Mouse (Mus musculus) adrenal gland, adult (tissue): ENCODE results near the gene Arl6.

Source experiments
- DNase-seq, 2 experiments: peaks; one replicate each; pipeline ENCODE4 v3.0.0; 2022 to 2023; ENCODE audit warnings: low spot score in 1 of 2; ENCODE audit not compliant: inconsistent age in 2 of 2

Gene Arl6

DNA sequence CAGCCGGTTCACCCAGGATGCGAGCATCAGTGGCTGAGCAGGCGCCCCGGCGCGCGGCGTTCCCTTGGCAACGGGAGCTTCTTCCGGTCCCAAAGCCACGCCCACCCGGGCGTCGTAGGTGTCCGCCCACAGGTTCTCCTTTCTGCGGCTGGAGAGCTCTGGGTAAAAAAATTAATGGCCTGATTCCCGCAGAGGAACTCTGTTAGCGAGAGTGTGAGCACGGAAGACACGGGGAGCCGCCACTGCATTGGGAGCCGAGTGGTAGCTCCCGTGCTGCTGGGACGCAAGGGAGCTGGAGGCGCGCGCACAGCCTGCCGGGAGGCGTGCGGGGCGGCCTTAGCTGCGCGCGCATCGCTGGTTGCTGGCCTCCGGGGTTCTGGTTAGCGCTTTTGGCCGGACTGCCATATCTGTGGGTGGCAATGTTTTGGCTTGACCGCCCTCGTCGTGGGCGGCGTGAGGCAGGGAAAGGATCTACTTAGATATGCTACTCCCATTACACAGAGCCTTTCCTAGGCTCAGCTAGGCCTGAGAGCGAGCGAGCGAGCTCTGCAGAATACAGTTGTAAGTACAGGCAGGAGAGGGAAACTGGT lies at the start of gene Arl6:
Gene Arl6, minus strand, starts transcription at position 290 of the 590 bp plus-strand sequence.
- DNase-seq, result peak; percentile 95 to 97

DNA sequence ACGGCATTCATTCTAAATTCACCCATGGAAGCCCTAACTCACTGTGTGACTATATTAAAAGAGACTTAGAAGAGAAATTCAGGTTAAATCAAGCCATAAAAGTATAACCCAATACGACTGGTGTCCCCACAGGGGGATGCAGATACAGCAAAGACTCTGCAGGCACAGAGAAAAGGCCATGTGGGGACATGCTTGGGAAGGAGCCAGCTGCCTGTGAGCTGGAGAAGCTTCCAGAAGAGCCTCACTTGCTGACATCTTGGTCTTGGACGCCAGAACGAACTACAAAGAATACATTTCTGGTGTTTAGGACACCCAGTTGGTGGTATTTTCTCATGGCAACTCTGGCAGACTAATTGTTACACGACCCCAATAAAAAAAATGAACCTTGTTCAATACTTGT lies 45.9 kb upstream of the Arl6 start:
- DNase-seq, result no peak

DNA sequence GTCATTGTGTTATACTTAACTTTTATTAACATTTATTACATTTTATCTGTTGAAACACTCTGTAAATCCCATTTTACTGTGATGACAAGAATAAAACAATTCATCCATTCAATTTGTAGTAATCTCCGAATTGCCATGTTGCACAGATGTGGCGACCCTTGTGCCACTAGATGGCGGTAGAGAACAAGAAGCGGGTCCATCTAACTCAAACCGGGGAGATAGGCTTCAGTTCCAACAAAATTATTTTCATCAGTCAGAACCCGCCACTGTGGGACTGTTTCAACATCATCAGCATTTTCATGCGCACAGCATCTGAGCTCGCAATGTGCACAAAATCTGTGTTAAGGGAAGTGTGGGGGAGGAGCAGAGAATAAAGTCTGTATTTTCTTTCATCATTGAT lies 44.2 kb upstream of the Arl6 start:
- peak; percentile 39 to 88 for DNase-seq

DNA sequence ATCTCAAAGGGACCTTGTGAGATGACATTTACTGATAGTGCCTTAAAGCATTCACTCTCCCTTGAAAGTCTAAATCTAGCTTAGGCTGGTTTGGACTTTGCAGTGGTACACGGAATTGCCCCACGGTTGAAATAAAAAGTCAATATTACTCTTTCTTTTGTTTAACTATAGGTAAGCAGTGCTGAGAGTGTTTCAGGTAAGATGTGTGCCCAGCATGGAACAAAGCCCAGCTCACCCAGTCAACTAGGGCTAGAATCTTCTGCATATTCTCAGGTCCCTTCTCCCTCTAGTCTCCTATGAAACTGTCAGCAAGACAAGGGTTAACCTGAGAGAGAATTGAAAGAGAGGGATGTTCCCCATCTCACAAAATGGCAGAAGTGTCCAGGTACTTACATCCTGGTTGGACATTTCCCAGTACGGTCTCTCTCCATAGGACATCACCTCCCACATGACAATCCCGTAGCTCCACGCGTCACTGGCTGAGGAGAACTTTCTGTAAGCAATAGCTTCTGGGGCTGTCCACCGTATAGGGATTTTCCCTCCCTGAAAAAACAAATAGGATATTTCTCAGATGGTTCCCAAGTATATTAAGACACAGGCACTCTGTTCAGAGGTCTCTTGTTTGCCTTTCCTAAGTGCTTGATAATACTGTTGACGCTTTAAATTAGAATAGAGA lies 43.2 kb upstream of the Arl6 start:
- DNase-seq, result no peak

DNA sequence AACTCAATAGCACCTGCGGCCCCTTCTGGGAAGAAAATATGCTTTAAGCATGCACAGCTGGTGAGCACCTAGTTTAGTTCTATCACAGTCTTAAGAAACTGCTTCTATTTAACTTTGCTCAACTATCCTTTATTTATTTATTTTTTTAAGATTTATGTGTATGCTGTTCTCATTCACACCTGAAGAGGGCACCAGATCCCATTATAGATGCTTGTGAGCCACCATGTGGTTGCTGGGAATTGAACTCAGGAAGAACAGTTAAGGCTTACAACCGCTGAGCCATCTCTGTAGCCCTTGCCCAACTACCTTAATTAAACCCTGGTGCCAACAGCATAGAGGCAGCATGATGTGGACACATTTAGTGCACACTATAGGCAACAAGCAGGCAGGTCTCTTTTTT lies 27.7 kb upstream of the Arl6 start:
- no peak for DNase-seq

DNA sequence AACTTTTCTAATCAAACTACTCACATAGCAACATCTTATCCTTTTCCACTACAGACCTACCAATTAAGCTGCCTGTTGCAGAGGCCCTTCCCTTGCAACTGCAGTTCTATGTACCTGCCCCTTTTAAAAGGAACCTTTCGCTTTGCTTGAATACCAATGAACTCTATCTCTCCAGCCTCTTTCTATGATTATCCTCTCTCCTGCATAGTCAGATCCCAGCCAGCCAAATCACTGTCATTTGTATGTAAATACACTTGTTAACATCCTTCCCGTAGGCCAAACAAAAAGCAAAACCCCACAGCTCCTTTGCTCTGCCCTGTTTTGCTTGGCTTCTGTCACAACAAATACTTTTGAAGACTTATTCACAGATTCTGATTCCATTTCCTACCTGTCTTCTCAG lies 4.6 kb upstream of the Arl6 start:
- no peak for DNase-seq

DNA sequence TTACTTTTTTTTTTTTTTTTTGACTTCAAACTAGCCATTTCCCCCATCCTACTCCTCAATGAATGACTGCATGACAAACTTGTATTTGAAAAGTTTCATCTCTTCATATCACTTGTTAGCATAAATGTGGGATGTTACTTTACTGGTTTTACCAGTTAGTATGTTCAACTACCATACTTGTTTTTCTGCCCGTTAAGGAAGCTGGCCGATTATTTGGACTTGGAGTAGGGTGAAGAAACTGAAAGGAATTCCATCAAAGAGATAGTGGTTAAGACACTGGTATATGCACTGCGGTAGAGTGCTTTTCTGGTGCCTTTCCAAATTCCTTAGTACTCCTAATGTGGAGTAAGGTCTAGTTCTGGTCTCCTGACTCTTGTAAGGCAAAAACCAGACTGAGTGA lies 794 bp upstream of the Arl6 start:
- DNase-seq, result peak in 1 of 2 experiments; percentile 28

DNA sequence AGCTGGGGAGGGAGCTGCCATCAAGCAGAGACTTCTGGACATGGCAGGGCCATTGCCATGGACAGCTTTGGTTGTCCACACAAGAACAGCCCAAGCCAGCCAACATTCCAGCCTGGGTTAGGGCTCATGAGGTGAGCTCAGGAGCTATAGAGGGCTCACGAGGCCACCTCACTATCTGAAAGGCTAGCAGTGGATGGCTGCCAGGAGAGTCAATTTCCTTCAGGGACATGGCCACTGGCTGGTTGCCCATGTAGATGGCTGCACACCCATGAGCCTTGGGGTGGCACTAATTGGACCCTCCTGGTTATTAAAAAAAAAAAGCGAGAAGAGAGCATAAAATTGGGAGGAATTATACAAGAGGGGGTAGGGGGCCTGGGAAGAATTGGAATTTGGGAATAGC lies 4.6 kb downstream of the Arl6 start:
- DNase-seq, result no peak

DNA sequence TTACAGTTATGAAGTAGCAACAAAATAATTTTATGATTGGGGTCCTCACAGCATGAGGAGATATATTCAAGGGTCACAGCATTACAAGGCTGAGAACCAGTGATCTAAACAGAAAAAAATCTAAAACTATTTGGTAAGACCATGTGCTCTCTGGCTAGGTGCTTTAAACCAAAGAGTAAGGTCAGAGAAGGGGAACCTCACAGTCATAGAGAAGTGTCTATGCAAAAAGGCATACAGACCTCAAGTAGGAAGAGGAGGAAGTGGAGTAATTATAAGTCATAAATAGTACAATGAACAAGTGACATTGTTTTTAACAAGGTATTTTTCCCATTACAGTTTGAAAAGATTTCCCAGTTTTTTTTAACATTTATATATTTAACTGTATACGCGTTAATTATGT lies 17.6 kb downstream of the Arl6 start:
- DNase-seq, result no peak

DNA sequence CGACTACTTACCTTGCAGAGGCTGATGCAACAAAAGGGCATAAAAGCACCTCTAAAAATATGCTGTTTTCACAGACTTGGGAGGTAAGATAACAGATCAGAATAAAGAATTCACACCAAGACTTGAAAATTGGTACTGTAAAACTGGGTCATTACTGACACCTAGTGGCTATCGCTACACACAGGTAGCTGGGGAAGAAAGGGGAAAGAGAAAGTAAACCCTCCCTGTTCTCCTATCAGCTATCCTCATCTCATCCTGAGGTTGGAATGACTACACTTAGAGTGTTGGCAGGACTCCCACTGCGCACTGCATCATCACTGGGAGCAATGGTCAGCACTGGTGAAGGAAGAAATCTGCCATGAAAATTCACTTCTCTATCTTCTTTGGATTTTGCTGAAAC lies 22.0 kb downstream of the Arl6 start:
- DNase-seq, result peak; percentile 35 to 82

DNA sequence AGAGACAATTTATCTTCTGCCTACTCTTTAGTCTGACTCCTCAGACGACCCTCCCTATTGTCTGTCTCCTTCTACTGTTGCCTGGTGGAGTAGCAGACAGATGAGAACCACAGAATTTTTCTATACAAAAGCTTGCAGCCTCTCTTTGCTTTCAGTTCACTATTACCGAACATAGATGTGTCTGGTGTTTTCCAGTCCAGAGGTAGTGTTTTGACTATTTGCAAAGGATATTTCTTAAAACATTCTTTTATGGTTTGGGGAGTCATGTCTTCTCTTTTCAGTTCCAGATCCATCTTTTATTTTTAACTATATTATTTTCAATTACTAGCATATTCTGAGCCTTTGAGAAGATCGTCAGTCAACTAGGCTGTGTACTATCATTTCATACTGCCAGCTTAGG lies 23.5 kb downstream of the Arl6 start:
- DNase-seq, result no peak

DNA sequence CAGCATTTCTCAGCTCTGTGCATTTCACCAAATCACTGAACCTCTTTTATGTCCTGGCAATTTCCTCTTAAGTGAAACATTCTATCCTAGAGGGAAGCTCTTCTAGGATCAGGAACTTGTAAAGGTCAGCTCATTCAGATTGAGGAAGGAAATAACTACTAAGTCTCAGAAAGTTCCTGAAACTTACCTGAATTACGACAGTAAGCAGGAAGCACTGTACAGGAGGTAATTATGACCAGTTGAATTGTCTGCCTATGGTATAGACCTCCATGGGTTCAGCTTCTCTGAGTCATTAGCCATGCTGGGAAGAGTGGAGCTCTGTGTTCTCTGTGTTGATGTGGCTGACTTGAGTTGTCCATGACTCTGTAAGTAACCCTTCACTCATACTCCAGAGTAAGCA lies 28.4 kb downstream of the Arl6 start:
- DNase-seq, result no peak

DNA sequence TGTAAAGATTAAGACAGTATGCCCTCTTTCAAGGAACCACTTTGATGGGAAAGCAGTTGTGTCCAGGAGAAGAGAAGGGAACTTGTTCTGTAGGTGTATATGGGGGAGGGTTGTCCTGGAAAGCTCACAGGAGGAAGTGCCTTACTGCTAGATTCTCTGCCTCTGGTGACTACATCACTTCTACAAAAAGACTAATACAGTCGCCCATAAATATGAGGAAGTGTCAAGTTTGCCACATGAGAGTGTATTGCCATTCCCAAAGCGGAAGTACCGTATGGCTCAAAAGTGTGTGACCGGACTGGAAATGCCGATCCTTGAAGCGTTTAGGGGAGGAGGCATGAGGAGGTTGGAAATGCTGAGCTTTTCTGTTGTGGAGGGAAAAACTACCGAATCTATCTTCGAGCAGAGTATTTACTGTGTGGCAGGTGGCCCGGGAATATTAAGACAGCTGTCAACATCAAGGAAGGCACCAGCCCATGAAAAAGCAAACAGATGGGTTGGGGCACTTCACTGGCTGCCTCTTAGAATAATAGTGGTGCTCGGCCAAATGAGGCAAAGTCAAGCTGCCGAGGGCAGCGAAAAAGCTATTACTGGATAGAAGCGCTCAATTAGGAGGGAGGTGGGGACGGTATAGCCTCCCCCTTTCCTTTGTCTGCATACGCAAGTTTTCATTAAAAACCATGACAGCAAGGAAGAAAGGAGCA lies 35.0 kb downstream of the Arl6 start:
- DNase-seq, result no peak

DNA sequence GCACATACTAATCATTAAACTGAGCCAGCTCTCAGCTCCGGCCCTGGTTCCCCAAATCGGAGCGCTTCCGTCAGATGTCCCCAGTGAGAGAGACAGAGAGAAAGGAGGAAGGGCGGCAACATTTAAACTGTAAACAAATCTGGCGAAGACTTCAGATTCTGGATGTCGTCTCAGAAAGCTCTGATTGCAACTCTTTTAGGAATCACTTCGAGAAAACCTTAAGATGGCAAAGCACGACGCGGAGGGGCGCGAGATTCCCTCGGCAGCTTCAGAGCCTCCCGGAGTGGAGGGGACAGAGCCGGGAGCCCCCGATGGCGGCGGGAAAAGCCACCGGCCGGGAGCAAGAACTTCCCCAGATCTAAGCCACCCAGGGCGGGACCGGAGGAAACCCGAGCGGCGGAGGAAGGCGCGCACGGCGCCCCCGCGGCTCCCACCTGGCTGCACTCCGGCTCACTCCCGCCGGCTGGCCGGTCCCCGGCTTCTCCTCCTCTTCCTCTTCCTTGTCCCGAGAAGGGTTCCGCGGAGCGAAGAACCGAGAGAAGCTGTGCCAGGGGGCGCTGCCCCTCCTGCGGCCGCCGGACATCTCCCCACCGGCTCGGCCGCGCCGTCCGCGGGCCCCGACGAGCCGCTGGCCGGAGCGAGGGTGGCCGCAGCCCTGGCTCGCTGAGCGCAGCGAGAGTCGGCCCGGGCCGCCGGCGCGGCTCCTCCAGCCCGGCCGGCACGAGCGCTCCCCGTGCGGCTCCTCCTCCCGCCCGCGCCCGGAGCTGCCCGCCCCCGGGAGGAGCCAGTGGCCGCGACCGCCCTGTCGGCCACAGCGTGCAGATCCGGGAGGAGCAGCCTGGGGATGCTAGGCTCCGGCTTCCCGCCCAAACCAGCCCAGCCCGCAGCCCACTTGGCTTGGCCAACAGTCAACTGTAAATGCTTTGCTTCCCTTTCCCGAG lies 38.6 kb downstream of the Arl6 start, which contains the start of gene Crybg3:
Gene Crybg3, minus strand, starts transcription at position 669 of the 941 bp plus-strand sequence.
- peak; percentile 89 to 94 for DNase-seq

DNA sequence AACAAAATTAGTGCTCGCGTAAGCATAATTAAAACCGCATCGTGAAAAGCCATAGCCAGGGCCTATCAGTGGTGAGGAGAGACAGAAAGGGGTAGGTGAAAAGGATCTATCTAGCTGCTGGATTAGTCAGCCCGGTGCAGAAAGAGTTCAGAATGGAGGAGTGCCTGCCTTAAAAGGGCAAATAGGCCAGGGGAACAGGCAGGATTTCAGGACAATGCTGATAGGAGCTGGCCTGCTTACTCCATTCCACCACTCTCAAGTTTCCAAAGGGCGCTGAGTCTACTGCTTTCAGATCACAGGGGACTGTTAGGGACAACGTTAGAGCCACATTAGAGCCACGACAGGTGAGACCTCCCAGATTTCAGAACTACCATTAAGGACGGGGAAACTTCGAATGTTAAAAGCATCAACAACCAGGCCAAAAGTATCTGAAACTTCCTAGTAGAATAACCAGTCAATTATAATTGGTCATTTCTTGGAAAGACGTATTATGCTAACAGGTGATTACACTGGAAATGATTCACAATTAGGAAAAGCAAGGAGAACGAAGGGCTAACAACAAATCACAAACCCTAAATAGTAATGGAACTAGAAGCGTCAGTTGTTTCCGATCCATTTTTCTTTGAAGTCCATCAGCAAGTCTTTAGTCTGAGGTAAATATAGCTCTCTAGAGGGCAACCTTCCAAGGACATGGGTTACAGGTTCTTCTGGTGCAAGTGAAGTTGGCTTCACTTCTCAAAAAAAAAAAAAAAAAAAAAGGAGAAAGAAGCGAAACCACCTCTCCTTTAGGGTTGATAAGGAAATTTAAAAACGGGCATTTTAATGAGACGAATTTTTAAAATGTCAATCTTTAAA lies 39.6 kb downstream of the Arl6 start:
- peak; percentile 22 to 80 for DNase-seq

DNA sequence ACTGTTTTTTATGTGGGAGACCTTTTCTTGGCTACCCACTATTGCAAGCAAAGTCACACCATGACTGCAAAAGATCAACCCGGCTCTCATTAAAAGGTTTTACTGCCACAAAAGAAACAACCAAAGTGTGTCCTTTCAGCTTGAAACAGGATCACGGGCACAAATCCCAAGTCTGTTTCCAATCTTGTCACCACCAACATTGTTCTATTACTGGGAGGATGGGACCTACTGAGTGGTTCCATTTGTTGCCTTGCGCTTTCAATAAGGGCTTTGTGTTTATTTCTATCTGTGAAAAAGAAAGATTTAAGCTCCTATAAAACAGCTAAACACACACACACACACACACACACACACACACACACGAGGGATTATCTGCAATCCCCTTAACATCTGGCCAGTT lies 40.2 kb downstream of the Arl6 start:
- DNase-seq, result no peak

DNA sequence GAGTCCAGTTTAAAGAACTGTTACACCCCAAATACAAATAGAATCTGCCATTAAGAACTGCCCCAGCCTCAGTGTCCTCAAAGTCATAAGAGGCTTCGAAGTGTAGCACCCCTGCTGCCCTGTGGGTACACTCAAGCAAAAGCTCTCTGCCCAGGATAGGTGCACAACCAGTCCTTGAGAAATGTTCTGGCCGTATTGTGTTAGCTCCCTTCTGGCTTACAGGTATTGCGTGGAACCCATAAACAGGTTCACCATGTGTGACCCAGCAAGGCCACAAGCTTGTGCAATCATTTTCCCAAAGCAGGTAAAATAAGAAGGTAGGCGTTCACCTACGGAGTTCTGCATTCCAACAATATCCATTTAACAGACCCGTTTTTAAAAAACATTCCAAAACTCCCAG lies 41.9 kb downstream of the Arl6 start:
- no peak for DNase-seq

DNA sequence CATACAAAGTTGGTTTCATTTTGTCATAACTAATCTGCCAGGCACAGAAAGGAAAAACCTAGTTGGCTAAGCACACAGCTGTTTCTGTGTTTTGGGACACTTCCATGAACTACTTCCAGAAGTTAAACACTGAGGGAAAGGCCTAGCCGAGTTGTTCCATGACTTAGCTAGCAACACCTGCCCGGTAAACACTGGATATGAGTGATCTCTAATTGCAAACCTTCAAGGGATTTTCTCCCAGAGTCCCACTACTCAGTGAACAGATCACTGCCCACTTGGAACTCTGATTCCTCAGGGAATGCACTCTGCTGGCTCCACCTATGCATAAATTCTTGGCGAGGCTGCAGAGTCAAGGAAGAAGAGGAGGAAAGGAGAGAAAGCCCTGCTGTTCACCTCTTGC lies 44.5 kb downstream of the Arl6 start:
- DNase-seq, result peak in 1 of 2 experiments; percentile 37

DNA sequence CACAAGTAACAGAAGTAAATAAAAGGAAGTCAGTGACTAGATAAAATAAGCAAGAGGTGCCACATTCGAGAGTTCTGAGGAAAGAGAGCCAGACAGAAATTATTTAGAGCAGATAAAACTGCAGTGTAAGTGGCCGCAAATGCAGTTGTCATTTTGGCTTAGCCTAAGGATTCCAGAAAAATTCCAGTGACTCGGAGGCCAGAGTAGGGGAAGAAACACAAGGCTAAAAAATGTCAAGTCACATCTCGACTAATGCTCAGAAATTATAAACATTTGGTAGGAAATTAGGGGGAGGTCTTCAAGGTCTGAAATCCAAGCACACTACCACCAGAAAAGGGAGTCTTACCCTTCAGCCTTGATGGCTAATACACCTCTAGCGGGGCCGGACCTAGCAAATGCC lies 48.4 kb downstream of the Arl6 start:
- no peak for DNase-seq

DNA sequence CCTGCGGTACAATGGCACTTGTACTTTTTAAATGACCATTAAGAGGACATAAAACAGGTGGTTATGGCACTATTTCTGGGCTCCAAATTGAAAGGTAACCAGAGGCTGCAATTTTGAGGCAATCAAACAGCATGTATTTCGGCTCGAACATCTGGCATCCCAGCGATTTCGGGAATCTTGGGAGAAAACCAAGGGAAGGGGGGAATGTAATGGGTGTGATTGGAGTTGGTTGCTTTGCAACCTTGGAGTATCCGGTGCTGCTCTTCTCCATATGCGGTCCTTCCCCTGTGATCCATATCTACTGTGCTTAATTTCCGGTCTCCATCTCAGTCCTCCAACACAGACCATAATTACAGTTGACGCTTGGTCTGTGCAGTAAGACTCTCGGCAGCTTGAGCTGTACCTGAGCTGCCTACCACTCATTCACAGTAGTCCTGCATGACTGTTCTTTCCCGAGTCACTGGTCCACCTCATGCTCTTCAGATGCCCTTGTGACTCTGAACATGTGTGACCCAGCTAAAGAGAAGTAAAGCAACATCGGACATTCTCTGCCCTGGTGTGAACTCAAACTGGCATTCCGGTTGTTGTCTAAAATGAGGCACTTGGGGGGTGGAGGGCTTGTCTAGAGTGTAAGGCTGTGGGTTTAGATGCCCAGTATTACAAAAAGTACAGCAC lies 50.7 kb downstream of the Arl6 start:
- DNase-seq, result no peak
